Mouse (Mus musculus) thymus, postnatal 36 days (tissue): ENCODE measurements around the gene Ankrd33.

ENCODE experiments used
- DNase-seq, 2 experiments: peaks; one replicate each; pipeline ENCODE4 v3.0.0; 2022; ENCODE audit warnings: mixed read lengths in 2 of 2

Gene Ankrd33

DNA sequence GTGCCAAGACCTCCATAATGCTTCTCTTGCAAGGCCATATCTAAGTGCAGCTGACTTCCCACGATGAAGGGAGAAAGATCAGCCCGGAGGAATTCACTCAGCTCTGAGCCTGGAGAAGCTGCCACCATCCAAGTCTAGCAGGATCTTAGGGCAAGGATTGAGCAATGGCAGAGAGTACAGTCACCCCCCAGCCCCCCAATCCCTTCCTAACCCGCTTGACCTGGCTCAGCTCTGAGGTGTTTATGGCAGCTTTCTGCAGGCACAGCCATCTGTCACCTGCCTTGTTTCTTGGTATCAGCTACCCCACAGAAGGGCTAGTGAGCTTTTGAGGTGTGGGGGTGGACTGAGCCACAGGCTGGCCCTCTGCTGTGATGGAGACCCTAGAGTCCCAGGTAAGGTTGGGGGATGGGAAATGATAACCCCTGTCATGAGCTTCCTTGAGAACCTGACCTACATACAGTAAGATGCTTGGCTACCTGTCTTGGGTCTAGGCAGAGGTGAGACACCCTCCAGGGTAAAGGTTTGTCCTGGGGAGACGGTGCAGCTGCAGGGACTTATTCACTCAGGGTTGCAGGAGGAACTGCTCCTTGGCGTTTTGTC is at the start of gene Ankrd33:
Gene Ankrd33, plus strand, starts transcription at position 245 of the 600 bp plus-strand sequence.
- no peak for DNase-seq

DNA sequence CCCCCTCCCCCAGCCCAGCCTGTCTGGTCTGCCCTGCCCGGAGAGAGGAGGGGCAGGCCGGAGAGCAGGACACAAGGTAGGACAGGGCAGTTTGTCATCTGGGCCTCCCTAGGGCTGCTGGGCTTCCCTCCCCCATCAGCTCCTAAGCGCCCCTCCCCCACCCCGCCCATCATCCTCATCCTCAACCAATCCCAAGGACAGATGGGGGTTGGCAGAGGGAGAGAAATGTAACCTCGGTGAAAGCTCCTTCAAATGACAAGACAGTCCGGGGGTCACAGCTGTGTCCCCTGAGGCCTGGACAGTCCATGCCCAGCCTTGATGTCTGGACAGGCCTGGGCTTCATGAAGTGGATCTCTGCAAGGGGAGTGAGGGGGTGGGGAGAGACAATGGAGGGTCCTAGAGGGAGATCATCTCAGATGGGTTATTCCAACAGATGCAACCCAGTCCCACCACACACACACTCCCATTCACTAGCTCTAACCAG is 49.1 kb upstream of the Ankrd33 start:
- DNase-seq, result no peak

DNA sequence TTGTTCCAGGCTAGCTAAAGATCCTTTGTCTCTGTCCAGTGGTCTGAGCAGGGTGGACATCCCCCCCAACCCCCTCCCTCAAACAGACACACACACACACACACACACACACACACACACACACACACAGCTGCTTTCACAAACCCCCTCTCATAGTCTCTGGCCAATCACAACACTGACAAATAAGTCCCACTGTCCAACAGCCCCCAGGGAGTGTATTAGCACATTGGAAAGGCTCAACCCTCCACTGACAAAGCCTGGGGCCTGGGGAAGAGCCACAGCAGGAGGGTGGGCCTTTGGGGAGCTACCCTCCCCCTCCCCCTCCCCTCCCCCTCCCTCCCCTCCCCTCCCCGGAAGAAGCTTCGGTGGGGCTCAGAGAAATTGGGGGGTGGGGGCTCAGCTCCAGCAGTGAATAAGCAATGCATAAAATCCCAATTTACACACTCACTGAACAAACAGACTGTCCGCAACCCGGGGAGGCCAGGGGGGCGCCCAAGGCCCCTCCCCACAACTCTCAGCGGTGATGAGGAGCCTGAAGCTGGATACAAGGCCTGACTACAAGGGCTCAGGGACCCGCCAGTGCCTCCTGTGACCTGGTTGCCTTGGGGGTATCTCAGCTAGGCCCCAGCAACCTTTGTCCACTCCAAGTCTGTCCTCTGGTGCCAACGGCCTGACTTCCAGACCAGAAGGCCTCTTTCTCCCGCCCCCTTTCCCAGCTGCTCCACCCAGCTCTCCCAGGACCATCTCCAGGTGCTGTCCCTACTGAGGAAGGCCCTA is 48.4 kb upstream of the Ankrd33 start:
- DNase-seq, result no peak

DNA sequence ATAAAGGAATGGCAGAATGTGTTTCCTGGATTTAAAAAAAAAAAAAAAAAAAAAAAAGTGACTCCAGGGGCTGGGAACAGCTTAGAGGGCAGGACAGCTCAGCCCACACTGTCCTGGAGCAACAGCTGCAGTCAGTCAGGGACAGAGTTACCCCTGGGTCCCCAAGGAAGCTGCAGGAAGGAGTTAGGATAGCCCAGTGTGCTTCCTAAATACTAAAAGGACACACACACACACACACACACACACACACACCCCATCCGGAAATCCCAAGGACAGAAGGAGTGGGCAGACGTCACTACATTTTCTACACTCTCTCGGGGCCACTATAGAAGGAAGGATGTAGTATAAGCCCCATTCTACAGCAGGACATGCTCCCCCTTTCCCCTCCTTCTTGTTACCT is 47.5 kb upstream of the Ankrd33 start:
- no peak for DNase-seq

DNA sequence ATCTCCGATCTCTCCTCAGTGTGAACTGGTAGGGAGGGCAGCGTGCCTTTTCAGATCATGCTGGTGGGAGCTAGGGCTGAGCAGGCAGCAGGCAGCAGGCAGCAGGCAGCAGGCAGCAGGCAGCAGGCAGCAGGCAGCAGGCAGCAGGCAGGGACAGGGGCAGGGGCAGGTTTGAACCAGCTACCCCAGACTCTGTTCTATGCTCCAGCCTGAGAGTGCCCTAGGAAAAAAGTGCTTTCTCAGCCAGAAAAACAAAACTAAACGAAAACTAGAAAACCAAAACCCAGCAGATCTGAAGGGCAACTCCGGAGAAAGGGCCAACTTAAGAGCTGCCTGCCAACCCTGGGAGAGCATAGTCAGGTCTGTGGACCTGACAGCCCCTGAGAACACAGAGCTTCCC is 46.9 kb upstream of the Ankrd33 start:
- no peak for DNase-seq

DNA sequence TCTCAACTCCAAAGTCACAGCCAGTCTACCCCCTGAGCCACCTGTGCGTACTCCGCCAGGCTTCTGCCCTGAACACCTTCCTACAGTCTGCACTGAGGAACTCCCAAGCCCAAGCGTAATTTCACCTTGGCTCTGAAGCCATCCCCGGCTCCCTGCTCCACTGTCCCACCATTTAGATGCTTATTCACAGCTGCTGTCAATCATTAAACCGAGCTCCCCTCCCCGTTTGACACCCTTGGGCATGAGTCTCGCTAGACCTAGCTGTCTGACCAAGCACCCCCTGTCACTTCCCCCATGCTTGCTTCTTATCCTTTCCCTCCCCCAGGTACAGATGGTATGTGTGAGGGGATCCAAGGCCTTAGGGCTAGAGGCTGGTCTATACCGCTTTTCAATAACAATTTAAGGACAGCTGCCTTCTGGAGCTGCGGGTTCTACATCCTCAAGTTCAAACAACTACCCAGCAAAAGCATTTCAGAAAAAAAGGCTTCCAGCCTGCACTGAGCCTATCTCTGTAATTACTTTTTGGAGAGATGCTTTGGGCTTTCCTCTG is 45.8 kb upstream of the Ankrd33 start:
- no peak for DNase-seq

DNA sequence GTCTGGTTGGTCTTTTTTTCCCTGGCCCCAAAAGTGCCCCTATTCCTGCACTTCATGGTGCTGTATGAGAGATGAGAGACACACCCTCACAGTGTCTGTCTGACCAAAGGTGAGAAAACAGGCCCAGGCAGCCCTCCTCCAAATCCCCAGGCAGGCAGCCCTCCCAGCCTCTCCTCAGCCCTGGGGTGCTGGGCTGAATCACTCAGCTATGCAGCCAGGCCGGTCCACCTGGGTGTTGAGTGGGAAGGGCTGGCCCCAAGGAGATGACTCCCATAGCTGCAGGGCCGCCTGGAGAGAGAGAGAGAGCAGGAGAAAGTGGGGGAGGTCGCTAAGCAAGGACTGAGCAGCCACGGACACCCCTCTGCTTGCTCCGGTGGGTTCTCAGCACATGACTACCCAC is 44.8 kb upstream of the Ankrd33 start:
- no peak for DNase-seq

DNA sequence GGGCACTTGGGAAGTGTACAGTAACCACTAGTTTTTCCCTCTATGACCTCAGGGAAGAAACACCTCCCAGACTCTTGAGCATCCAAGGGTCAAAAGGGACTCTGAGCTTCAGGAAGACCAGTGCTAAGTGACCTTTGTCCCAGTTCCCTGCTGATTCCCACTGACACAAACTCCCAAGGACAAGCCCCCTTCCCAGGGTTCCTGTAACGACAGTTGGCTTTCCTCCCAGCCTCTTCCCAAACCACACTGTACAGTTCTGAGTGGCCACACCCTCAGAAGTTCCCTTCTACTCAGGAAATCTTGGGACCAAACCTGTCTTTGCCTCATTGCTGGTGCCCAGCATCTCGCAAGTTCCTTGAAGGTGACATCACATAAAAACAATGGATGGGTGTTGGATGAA is 42.8 kb upstream of the Ankrd33 start:
- no peak for DNase-seq

DNA sequence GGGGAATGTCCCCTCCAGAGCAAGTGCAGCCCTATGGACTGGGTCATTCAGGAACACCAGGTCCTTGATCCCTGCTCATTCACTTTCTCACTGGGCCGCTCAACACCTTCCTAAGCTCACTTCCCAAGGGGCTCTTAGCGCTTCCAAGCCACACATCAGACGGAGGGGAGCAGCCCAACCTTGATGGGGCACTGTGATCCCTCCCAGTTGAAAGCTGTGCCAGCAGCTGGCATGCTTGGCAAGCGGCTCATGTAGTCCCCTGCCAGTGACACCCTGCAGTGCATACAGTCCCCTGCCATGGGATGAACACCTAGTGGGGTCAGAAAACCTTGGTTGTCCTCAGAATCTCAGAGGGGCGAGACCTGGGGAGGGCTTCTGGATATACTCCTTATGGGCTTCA is 41.5 kb upstream of the Ankrd33 start:
- DNase-seq, result no peak

DNA sequence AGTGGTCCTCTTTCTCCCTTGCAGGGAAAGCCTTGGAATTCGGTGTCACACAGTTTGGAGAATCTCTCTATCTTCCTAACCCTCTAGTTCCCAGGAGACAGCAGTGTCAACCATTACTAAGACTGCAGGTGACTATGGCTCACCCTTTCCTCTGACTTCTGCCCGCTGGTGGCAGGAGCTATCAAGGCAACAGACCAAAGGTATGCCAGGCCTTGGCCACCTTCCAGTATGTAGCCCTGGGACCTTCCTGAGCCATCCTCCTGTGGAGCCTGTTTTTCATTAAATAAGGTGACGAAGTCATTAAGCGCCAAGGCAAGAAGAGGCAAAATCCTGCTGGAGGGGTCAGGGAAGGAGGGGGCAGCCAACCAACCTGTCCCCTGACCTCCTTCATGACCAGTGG is 40.4 kb upstream of the Ankrd33 start:
- no peak for DNase-seq

DNA sequence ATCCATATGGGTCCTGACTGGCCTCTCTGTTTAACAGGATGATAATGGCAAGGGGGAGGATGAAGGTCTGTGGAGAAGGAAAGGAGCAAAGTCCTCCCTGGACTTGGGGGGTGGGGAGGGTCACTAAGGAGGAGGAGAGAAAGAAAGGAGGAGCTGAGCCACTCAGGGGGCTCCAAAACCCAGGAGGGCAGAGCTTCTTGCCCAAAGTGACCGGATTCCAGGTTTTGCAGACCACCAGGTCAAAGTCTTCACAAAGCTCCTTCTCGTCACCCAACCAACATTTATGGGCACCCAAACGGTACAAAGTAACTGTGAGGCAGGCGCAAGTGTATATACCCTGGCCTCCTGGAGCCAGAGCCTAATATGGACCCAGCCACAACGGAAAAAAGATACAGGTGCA is 39.9 kb upstream of the Ankrd33 start:
- DNase-seq, result no peak

DNA sequence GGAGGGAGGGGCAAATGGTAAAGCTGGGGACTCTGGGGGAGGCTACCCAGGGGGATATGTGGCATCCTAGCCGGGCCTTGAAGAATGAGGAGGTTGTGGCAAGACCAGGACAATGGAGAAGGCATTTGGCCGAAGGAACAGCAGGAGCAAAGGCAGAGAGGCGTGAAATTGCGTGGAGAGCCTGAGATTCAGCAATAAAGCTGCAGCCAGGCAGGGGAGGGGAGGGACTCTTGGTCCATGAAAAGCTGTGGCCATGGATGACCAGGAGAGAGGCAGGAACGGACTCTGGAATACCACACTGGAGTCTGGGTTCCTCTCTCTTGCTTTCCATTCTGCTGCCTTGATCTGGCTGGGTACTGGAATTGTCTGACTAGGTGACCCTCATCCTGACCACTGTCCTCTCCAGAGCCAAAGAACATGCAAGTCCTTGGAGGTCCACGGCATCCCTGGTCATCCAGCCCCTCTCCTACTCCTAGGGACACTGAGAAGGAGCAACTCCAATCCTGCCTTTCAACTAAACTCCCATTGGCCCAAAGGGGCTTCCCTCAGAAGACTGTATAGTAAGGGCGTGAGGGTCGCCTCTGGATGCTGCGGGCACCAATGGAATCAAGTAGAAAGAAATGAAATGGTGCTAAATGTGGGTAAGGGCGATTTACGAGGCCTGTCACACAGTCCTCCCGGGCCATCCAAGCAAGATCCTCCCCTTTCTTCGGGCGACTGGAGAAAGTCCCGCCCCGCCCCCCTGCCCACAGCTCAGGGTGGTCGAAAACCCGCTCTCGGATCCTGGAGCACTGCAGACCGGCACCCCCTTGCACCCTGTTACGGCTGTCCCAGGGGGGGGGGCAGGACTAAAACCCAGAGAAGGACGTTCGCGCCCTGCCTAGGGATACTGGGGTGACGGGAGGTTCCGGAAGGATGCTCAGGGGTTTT is 39.2 kb upstream of the Ankrd33 start:
- DNase-seq, result no peak

DNA sequence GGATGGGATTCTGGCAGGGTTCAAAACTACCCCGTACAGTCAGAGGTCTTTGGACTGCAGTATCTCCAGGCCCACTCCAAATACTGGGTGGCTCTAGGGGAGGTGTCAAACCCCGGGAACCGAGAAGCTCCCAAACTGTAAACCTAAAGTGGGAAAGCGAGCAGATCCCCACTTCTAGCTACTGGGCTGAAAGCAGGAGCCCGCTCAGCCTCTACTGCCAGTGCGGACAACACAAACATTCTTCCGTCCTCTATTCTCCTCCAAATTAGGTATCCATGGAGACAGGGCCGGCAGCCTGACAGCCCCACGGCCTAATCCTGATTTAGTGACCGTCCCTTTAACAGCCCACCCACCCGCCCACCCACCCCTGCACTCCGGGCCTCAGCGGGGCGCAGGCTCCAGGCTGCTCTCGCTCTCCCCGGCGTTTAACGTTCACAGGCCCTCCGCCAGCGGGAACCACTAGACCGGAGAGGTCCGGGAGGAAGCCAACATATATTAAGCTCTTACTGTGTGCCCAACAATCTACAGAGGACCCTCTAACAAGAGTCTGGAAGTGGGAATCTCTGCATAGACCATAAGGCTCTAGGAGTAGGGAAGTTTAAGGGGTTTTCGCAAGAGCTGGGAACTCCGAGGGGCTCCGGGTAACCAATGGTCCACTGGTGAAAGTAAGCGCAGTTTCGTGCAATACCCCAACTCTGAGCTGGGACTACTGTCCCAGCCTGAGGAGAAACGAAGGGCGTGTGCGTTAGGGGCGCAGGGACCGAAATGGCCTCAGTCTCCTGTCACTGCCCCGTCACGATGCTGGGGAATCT is 38.3 kb upstream of the Ankrd33 start:
- no peak for DNase-seq

DNA sequence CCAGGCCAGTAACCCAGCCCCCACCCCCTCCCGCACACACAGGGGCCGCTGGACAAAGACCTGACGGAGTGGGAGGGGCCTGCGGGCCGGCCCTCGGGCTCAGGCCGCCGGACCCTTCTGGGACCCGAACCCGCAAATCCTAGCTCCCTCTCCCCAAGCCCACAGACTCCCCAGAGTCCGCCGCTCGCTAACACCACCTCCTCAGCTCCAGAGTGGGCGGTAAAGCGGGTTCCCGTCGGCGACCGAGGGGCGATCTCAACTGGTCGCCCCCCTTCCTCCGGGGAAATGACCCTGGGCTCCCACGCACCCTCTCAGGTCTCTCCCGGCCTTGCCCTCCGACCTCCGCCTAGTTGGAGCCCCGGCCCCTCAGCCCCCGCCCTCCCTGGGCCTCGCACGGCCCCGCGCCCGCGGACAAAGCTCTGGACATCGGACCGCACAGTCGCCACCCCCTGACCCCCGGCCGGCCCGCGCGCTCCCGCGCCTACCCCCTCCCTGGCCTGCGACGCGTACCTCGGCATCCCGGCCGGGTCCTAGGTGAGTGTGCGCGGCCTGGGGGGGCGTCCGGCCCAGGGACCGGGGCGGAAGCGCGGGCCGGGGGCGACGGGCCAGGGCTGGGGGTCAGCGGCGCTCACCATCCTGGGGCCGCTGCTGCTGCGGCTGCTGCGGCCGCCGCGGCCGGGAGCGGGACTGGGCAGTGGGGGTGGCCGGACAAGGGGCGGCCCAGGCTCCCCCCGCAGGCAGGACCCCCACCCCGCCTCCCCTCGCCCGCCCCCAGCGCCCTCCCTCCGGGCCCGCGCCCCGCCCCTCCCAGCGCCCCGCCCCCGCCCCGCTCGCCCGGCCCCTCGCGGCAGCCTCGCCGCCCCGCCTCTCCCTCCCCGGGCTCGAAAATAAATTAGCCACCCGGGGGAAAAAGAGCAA is 37.5 kb upstream of the Ankrd33 start, which contains the start of gene Fignl2:
Gene Fignl2, minus strand, starts transcription at position 755 of the 918 bp plus-strand sequence.
- no peak for DNase-seq

DNA sequence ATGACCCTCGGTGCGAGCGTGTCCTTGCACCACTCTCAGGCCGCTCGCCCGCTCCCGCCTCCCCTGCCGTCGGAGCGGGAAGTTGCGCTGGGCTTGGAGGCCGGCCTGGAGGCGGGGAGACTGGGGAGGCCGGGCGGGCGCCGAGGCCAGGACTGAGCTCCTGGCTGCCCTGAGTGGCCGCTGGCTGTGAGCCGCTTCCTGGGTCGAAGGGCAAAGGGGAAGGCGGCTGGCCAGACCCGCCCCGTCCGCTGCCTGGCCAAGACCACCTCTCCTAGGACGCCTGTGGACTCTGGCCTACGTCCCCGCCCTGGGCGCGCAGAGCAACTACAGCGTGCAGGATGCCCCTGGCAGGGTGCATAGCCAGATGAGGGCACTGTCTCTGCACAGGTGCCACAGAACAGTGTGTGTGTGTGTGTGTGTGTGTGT is 36.8 kb upstream of the Ankrd33 start:
- peak in 1 of 2 experiments; percentile 14 for DNase-seq

DNA sequence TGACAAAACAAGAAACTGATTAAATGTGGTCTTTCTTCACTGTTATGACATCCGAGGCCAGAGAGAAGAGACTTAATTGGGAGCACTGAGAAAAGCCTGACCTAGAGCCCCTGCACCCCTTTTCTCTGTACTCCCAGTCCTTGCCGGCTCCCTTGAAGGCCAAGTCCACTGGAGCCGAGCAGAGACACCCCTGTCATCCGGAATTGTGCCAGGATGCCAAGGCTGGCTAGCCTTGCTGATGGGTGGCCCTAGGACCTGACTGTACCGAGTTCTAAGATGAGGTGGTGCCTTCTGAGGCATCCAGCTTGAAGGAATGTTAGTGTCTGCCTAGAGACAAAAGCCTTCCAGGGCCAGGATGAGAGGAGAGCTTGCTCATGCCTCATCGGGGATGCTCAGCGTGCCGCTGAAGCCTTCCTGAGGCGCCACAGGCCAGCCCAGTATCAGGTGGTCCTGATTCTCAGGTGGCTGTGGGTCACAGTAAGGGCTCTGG is 35.5 kb upstream of the Ankrd33 start:
- no peak for DNase-seq

DNA sequence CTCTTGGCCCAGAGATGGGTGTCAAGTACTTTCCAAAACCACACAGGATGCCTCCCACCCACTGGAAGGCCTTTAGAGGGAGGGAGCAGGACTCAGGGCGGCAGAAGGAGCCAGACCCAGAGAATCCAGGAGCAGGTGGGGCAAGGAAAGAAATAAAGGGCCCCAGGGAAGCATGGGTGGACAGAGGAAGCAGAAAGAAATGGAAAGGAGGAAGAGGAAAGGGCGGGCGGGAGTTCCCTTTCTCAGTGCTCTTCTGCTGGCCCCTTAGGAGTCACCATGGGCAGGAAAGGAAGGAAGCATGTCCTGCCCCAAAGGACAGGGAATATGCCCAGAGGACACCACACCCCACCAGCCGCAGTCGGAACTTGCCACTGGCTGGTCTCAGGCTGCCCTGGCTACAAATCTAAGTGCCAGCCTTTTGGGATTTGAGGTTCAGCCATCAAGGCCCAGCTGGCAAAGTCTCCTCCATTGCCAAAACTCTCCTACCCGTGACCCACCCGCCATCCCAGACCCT is 34.5 kb upstream of the Ankrd33 start:
- no peak for DNase-seq

DNA sequence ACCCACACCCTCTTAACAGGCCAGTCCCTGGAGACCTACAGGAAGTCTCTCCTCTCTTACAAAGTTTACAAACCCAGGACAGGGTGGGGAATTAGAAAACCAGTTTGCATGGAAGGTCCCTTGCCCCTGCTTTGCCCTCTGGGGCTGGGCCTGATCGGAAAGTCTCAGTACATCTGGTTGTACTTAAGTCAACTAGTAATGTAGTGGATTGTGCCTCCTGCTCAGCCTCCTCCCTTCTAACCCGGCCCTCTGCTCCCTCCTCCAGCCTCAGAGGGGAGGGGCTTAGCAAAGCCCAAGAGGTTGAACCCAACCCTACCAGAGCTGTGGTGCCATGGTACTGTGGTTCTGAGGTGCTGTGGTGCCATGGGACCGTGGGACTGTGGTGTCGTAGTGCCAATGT is 33.3 kb upstream of the Ankrd33 start:
- no peak for DNase-seq

DNA sequence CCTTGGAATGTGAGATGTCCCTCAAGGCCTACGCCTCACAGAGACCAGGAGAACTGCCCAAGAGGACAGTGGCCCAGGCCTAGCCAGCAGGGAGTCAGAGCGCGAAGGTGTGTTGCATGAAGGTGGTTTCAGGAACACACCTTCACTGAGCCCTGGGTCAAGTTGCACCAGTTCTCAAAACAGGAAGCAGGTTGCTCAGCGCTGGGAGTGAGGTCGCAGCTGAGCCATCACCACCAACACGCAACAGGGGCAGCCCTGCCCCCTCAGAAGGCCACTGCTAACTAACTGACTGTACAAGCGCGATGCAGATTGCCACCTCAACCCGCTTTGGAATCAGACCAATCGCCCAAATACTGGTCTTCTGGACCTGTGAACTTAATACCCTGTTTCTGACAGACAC is 31.1 kb upstream of the Ankrd33 start:
- no peak for DNase-seq

DNA sequence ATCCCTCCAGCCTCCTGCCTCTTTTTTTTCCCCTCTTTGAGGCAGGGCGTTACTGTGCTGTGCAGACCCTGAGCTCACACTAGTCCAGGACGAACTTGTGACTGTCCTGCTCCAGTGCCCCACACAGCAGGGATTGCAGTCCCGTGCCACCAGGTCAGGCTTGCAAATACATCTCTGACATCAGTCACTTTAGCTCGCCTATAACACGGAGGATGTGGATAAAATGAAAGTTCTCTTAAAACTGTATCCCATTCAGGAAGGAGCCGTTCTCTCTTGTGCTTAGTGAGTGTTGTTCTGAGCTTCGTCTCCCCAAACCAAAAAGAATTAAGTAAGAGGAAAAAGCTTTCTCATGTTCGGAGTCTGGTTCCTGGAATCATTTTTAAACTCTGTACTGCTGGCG is 29.1 kb upstream of the Ankrd33 start:
- DNase-seq, result no peak

DNA sequence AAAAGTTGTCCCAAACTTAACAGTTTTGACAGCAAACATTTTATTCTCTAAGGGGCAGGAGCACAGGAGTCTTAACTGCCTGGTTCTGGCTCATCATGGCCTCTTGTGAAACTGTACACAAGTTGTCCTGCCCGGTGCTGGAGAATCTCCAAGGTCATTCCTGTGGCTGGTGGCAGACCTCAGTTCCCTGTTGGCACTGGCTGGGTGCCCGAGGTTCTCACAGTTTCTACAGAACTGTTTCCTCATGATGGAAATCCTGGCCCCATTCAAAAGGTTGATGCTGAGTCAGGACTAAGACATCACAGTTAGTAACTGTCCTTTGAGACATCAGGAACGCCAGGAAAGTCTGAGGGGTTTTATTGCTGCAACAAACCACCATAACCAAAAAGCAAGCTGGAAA is 28.6 kb upstream of the Ankrd33 start:
- no peak for DNase-seq
